Mouse (Mus musculus): ENCODE data around the gene Jmjd8. TPM values are rescaled to one million over a fixed set of nuclear protein-coding genes. Genes with fewer than 3 reads are reported as not detected.

The Jmjd8 gene
- polyA plus RNA-seq, 1 experiment: 10.8 TPM

DNA sequence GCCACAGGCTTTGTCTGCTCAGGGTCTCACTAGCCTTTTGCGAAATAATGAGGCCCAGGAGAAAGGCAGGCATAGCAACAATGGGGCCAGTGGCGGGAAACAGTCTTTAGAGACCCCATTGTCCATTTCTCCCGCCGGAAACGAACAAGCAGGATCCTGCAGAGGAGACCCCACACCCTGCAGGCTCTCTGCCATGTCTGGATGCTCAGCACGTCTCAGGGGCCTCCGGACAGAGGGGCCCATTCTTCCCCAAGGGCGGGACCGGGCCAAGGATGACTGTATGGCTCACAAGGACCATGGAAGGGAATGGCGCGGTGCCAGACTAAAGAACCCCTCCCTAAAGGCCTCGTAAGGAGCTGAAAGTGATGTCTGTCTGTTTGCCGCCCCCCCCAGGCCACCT lies 34.5 kb upstream of the Jmjd8 start:
- Histone ChIP-seq H3K36me3 (ENCODE audit: control insufficient read depth, insufficient read depth) (peaks cover 4% of the 10 kb centered on the region), H3ac (ENCODE audit: control insufficient read depth, insufficient read length, low read depth) (no peak overlapping the region), H3K79me2 (ENCODE audit: control insufficient read depth, insufficient read depth) (peaks cover 30% of the 10 kb centered on the region), H3K4me3 (ENCODE audit: insufficient read depth, poor library complexity, severe bottlenecking) (no peak overlapping the region), H3K27me3 (ENCODE audit: control insufficient read depth, insufficient read depth, insufficient read length) (no peaks in the 10 kb centered on the region), H3K79me3 (ENCODE audit: low read depth) (peaks cover 7% of the 10 kb centered on the region)
- TF ChIP-seq USF1 (IDR thresholded peaks at IDR 0.05; ENCODE audit: low read depth) (no peak), CTCF (IDR thresholded peaks at IDR 0.05; ENCODE audit: control insufficient read depth, insufficient read depth, insufficient read length) (no peak), MYOD1 (IDR thresholded peaks at IDR 0.05; ENCODE audit: control insufficient read depth, insufficient read length, low read depth) (no peak), MYOG (IDR thresholded peaks at IDR 0.05; ENCODE audit: control insufficient read depth, extremely low read depth, insufficient read length) (no peak), CEBPB (IDR thresholded peaks at IDR 0.05; ENCODE audit: low read depth) (no peak), MAX (IDR thresholded peaks at IDR 0.05) (no peak), FOSL1 (IDR thresholded peaks at IDR 0.05; ENCODE audit: insufficient read depth, low read length, poor library complexity, severe bottlenecking) (no peak)

GRCm38 (mm10) chr17:25794998-25795397 lies 33.7 kb upstream of the Jmjd8 start:
- Histone ChIP-seq H3K36me3 (ENCODE audit: control insufficient read depth, insufficient read depth) (no peaks in the 10 kb centered on the region), H3K4me3 (ENCODE audit: insufficient read depth, poor library complexity, severe bottlenecking) (no peak overlapping the region), H3K79me2 (ENCODE audit: control insufficient read depth, insufficient read depth) (peaks cover 30% of the 10 kb centered on the region), H3K79me3 (ENCODE audit: low read depth) (peaks cover 7% of the 10 kb centered on the region), H3K27me3 (ENCODE audit: control insufficient read depth, insufficient read depth, insufficient read length) (no peaks in the 10 kb centered on the region), H3ac (ENCODE audit: control insufficient read depth, insufficient read length, low read depth) (no peak overlapping the region)
- TF ChIP-seq FOSL1 (IDR thresholded peaks at IDR 0.05; ENCODE audit: insufficient read depth, low read length, poor library complexity, severe bottlenecking) (no peak), CTCF (IDR thresholded peaks at IDR 0.05; ENCODE audit: control insufficient read depth, insufficient read depth, insufficient read length) (no peak)

DNA sequence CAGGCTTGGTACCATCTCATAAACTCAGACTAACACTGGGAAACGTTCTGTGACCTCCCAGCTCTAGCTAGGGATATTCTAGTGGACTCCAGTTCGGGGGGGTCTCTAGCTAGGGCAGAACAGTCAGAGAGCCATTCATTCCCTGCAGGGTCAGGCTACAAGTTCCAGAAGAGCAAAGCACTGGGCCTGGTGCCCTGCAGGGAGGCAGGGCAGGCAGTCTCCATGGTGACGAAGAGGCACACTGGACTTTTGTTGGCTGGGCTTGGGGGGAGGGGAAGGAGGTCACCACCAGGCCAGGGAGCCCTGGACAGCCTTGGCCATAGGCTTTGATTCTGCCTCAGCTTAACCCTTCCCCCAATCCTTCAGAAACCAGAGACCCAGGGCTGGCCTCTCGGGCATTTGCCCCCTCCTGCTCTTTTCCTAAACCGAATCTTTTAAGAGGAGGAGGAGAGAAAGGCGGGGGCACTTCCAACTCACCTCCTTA lies 33.0 kb upstream of the Jmjd8 start, which contains the start of gene AC134908.4:
TSS of gene AC134908.4 (minus strand) at position 51 of the 484 bp plus-strand sequence.
- Histone ChIP-seq H3K27me3 (ENCODE audit: control insufficient read depth, insufficient read depth, insufficient read length) (no peaks in the 10 kb centered on the region), H3K4me3 (ENCODE audit: insufficient read depth, poor library complexity, severe bottlenecking) (peak within 1 kb of the TSS; percentile 51), H3ac (ENCODE audit: control insufficient read depth, insufficient read length, low read depth) (peak within 1 kb of the TSS; percentile 66), H3K36me3 (ENCODE audit: control insufficient read depth, insufficient read depth) (no peaks in the 10 kb centered on the region), H3K79me3 (ENCODE audit: low read depth) (peaks cover 7% of the 10 kb centered on the region), H3K79me2 (ENCODE audit: control insufficient read depth, insufficient read depth) (peaks cover 27% of the 10 kb centered on the region)
- no peak for TF ChIP-seq MAX (IDR thresholded peaks at IDR 0.05)
- TF ChIP-seq MYOD1 (IDR thresholded peaks at IDR 0.05; ENCODE audit: control insufficient read depth, insufficient read length, low read depth): no peak

DNA sequence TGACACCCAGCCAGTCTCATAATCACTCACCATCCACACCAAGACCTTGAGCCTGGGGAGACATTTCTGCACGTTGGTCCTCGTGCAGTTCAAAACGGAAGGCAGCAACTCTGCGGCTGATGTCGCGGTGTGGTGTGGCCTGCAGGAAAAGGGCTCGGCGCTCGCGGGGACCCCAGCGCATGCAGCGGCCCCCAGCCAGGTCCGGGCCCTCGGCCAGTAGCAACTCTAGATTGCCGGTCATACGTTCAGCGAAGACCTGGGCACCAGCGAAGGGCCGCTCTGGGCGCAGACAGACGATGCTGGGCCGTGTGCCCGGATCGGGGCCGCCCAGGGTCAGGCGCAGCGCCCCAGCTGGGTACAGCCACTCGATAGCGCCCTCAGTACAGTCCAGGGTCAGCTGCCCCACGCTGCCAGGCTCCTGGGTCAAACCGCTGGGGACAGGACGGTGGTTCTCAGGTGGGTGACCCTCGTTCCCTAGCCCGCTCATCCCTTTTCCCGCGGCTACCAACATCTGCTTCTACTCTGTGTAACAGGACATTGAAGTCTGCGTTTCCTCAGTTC lies 32.4 kb upstream of the Jmjd8 start:
- no peaks in the 10 kb centered on the region for H3K27me3 ChIP-seq (ENCODE audit: control insufficient read depth, insufficient read depth, insufficient read length)
- TF ChIP-seq MAX (IDR thresholded peaks at IDR 0.05): no peak
- TF ChIP-seq USF1 (IDR thresholded peaks at IDR 0.05; ENCODE audit: low read depth): no peak
- no peak for TF ChIP-seq CEBPB (IDR thresholded peaks at IDR 0.05; ENCODE audit: low read depth)
- TF ChIP-seq MYOG (IDR thresholded peaks at IDR 0.05; ENCODE audit: control insufficient read depth, extremely low read depth, insufficient read length): no peak
- TF ChIP-seq CTCF (IDR thresholded peaks at IDR 0.05; ENCODE audit: control insufficient read depth, insufficient read depth, insufficient read length): no peak
- TF ChIP-seq MYOD1 (IDR thresholded peaks at IDR 0.05; ENCODE audit: control insufficient read depth, insufficient read length, low read depth): no peak
- TF ChIP-seq FOSL1 (IDR thresholded peaks at IDR 0.05; ENCODE audit: insufficient read depth, low read length, poor library complexity, severe bottlenecking): no peak

DNA sequence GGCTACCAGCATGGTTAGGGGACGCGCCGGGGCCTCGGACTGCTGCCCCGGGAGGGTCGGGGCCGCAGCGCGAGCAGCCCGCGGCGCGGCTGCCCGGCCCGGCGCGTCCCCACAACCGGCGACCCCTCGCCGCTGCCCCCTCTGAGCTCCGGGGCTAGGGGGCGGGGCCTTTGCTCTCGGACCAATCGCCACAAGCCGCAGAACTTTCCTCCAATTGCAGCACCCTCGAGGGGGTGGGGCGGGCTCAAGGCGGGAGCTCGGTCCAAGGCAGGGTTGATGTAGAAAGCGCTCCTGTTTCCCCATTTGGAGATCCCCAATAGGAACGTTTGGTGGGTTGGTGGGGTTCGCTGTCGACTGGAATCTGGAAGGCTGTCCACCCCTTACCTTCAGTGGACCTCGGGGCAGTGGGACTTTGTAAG lies 31.7 kb upstream of the Jmjd8 start, which contains the start of gene Metrn:
TSS of gene Metrn (minus strand) at position 186 of the 419 bp plus-strand sequence.
- peak within 1 kb of the TSS; percentile 51 for H3K4me3 ChIP-seq (ENCODE audit: insufficient read depth, poor library complexity, severe bottlenecking)
- H3K79me3 ChIP-seq (ENCODE audit: low read depth): peaks cover 5% of the 10 kb centered on the region
- H3K27me3 ChIP-seq (ENCODE audit: control insufficient read depth, insufficient read depth, insufficient read length): no peaks in the 10 kb centered on the region
- H3K36me3 ChIP-seq (ENCODE audit: control insufficient read depth, insufficient read depth): no peaks in the 10 kb centered on the region
- TF ChIP-seq CTCF (IDR thresholded peaks at IDR 0.05; ENCODE audit: control insufficient read depth, insufficient read depth, insufficient read length) (no peak), USF1 (IDR thresholded peaks at IDR 0.05; ENCODE audit: low read depth) (no peak), MAX (IDR thresholded peaks at IDR 0.05) (no peak), FOSL1 (IDR thresholded peaks at IDR 0.05; ENCODE audit: insufficient read depth, low read length, poor library complexity, severe bottlenecking) (no peak), MYOD1 (IDR thresholded peaks at IDR 0.05; ENCODE audit: control insufficient read depth, insufficient read length, low read depth) (no peak), MYOG (IDR thresholded peaks at IDR 0.05; ENCODE audit: control insufficient read depth, extremely low read depth, insufficient read length) (no peak), CEBPB (IDR thresholded peaks at IDR 0.05; ENCODE audit: low read depth) (no peak)
- peaks cover 14% of the 10 kb centered on the region for H3K79me2 ChIP-seq (ENCODE audit: control insufficient read depth, insufficient read depth)
- H3ac ChIP-seq (ENCODE audit: control insufficient read depth, insufficient read length, low read depth): peak within 1 kb of the TSS; percentile 66

More for the DNA sequence above, 32.4 kb upstream of the Jmjd8 start:
- Histone ChIP-seq H3K4me3 (ENCODE audit: insufficient read depth, poor library complexity, severe bottlenecking) (peak overlapping the region; percentile 51), H3K36me3 (ENCODE audit: control insufficient read depth, insufficient read depth) (no peaks in the 10 kb centered on the region), H3ac (ENCODE audit: control insufficient read depth, insufficient read length, low read depth) (peak overlapping the region; percentile 66), H3K79me2 (ENCODE audit: control insufficient read depth, insufficient read depth) (peaks cover 21% of the 10 kb centered on the region), H3K79me3 (ENCODE audit: low read depth) (peaks cover 5% of the 10 kb centered on the region)

GRCm38 (mm10) chr17:25801029-25801428 lies 27.6 kb upstream of the Jmjd8 start:
- Histone ChIP-seq H3ac (ENCODE audit: control insufficient read depth, insufficient read length, low read depth) (no peak overlapping the region), H3K79me3 (ENCODE audit: low read depth) (no peaks in the 10 kb centered on the region), H3K79me2 (ENCODE audit: control insufficient read depth, insufficient read depth) (peaks cover 8% of the 10 kb centered on the region), H3K4me3 (ENCODE audit: insufficient read depth, poor library complexity, severe bottlenecking) (no peak overlapping the region), H3K27me3 (ENCODE audit: control insufficient read depth, insufficient read depth, insufficient read length) (no peaks in the 10 kb centered on the region), H3K36me3 (ENCODE audit: control insufficient read depth, insufficient read depth) (no peaks in the 10 kb centered on the region)
- no peak for TF ChIP-seq USF1 (IDR thresholded peaks at IDR 0.05; ENCODE audit: low read depth)
- peak; percentile 54 for TF ChIP-seq CTCF (IDR thresholded peaks at IDR 0.05; ENCODE audit: control insufficient read depth, insufficient read depth, insufficient read length)
